Mouse (Mus musculus): Measurements from ENCODE around the gene Iqgap2. TPM values are rescaled to one million over a fixed set of nuclear protein-coding genes. Genes with fewer than 3 reads are reported as not detected.
A peak's percentile ranks its signal among the peaks of the same experiment; 100 is the strongest.

Iqgap2 gene
- polyA plus RNA-seq, 1 experiment from 2014 or later, result 16.5 TPM

- H3K9me3 ChIP-seq (ENCODE audit: control insufficient read depth, low read length), result no peaks in the 10 kb centered on the region
- no peak overlapping the region for H3K4me3 ChIP-seq (ENCODE audit: low read depth, low read length)
- H3K4me2 ChIP-seq (replicated peaks; ENCODE audit: low read depth), result no peak overlapping the region
- H3K27ac ChIP-seq (replicated peaks), result no peak overlapping the region
- no peaks in the 10 kb centered on the region for H3K4me1 ChIP-seq (replicated peaks; ENCODE audit: control insufficient read depth, insufficient read depth)
- H3K36me3 ChIP-seq (ENCODE audit: control insufficient read depth, insufficient read depth, low read length), result no peaks in the 10 kb centered on the region
- H3K27me3 ChIP-seq (ENCODE audit: control insufficient read depth, insufficient read depth, low read length), result no peaks in the 10 kb centered on the region
- H3K9ac ChIP-seq (ENCODE audit: low read length), result no peak overlapping the region
- DNase-seq (ENCODE audit: low spot score), result no peak
- WGBS, result 50% methylated on average over 4 of the region's 4 CpGs
- TF ChIP-seq CTCF (IDR thresholded peaks at IDR 0.05; ENCODE audit: low read depth) (no peak), EP300 (optimal IDR thresholded peaks at IDR 0.05) (no peak)
- no peak for ATAC-seq (ENCODE audit: low FRiP score, low TSS enrichment)
These were observed 32.5 kb downstream of the Iqgap2 start for GRCm38 (mm10) chr13:95859271-95859670.

GRCm38 (mm10) chr13:95858866-95859265 lies 32.9 kb downstream of the Iqgap2 start:
- Histone ChIP-seq H3K4me1 (replicated peaks; ENCODE audit: control insufficient read depth, insufficient read depth) (no peaks in the 10 kb centered on the region), H3K9ac (ENCODE audit: low read length) (no peak overlapping the region)
- 80% methylated on average over 9 of the region's 9 CpGs for WGBS

GRCm38 (mm10) chr13:95855537-95855936 lies 36.2 kb downstream of the Iqgap2 start:
- TF ChIP-seq CTCF (IDR thresholded peaks at IDR 0.05; ENCODE audit: low read depth) (no peak), EP300 (optimal IDR thresholded peaks at IDR 0.05) (no peak)
- DNase-seq (ENCODE audit: low spot score) (no peak), ATAC-seq (ENCODE audit: low FRiP score, low TSS enrichment) (no peak)
- Histone ChIP-seq H3K9me3 (ENCODE audit: control insufficient read depth, low read length) (no peaks in the 10 kb centered on the region), H3K27me3 (ENCODE audit: control insufficient read depth, insufficient read depth, low read length) (no peaks in the 10 kb centered on the region), H3K4me1 (replicated peaks; ENCODE audit: control insufficient read depth, insufficient read depth) (no peaks in the 10 kb centered on the region), H3K36me3 (ENCODE audit: control insufficient read depth, insufficient read depth, low read length) (no peaks in the 10 kb centered on the region), H3K4me3 (ENCODE audit: low read depth, low read length) (no peak overlapping the region), H3K4me2 (replicated peaks; ENCODE audit: low read depth) (no peak overlapping the region), H3K27ac (replicated peaks) (no peak overlapping the region), H3K9ac (ENCODE audit: low read length) (no peak overlapping the region)
- 63% methylated on average over 4 of the region's 4 CpGs for WGBS

More at GRCm38 (mm10) chr13:95858866-95859265, 32.9 kb downstream of the Iqgap2 start:
- TF ChIP-seq CTCF (IDR thresholded peaks at IDR 0.05; ENCODE audit: low read depth), result no peak
- no peak for TF ChIP-seq EP300 (optimal IDR thresholded peaks at IDR 0.05)
- H3K27me3 ChIP-seq (ENCODE audit: control insufficient read depth, insufficient read depth, low read length), result no peaks in the 10 kb centered on the region
- H3K27ac ChIP-seq (replicated peaks), result no peak overlapping the region
- ATAC-seq (ENCODE audit: low FRiP score, low TSS enrichment), result 0 out of 2 replicates have a peak, but pooled peaks have one; percentile 45
- H3K4me2 ChIP-seq (replicated peaks; ENCODE audit: low read depth), result no peak overlapping the region
- no peaks in the 10 kb centered on the region for H3K36me3 ChIP-seq (ENCODE audit: control insufficient read depth, insufficient read depth, low read length)
- no peak overlapping the region for H3K4me3 ChIP-seq (ENCODE audit: low read depth, low read length)
- DNase-seq (ENCODE audit: low spot score), result no peak
- H3K9me3 ChIP-seq (ENCODE audit: control insufficient read depth, low read length), result no peaks in the 10 kb centered on the region

- H3K4me1 ChIP-seq (replicated peaks; ENCODE audit: control insufficient read depth, insufficient read depth), result no peaks in the 10 kb centered on the region
- no peak overlapping the region for H3K9ac ChIP-seq (ENCODE audit: low read length)
- H3K4me3 ChIP-seq (ENCODE audit: low read depth, low read length), result no peak overlapping the region
- ATAC-seq (ENCODE audit: low FRiP score, low TSS enrichment) (no peak), DNase-seq (ENCODE audit: low spot score) (no peak)
- no peaks in the 10 kb centered on the region for H3K36me3 ChIP-seq (ENCODE audit: control insufficient read depth, insufficient read depth, low read length)
- TF ChIP-seq EP300 (optimal IDR thresholded peaks at IDR 0.05) (no peak), CTCF (IDR thresholded peaks at IDR 0.05; ENCODE audit: low read depth) (no peak)
- no peak overlapping the region for H3K4me2 ChIP-seq (replicated peaks; ENCODE audit: low read depth)
- 49% methylated on average over 4 of the region's 4 CpGs for WGBS
- H3K9me3 ChIP-seq (ENCODE audit: control insufficient read depth, low read length), result no peaks in the 10 kb centered on the region
- no peaks in the 10 kb centered on the region for H3K27me3 ChIP-seq (ENCODE audit: control insufficient read depth, insufficient read depth, low read length)
- no peak overlapping the region for H3K27ac ChIP-seq (replicated peaks)
These were observed 40.1 kb downstream of the Iqgap2 start for GRCm38 (mm10) chr13:95851611-95852010.

- H3K4me1 ChIP-seq (replicated peaks; ENCODE audit: control insufficient read depth, insufficient read depth), result no peaks in the 10 kb centered on the region
These were observed 41.3 kb downstream of the Iqgap2 start for GRCm38 (mm10) chr13:95850451-95850850.

GRCm38 (mm10) chr13:95849501-95850007 lies 42.2 kb downstream of the Iqgap2 start:
- WGBS, result 63% methylated on average over 7 of the region's 7 CpGs
- no peaks in the 10 kb centered on the region for H3K4me1 ChIP-seq (replicated peaks; ENCODE audit: control insufficient read depth, insufficient read depth)
- H3K27me3 ChIP-seq (ENCODE audit: control insufficient read depth, insufficient read depth, low read length), result no peaks in the 10 kb centered on the region
- no peaks in the 10 kb centered on the region for H3K9me3 ChIP-seq (ENCODE audit: control insufficient read depth, low read length)
- no peak overlapping the region for H3K4me3 ChIP-seq (ENCODE audit: low read depth, low read length)
- peak; percentile 32; the same call in 1 of the 2 replicates for ATAC-seq (ENCODE audit: low FRiP score, low TSS enrichment)
- H3K27ac ChIP-seq (replicated peaks), result no peak overlapping the region
- DNase-seq (ENCODE audit: low spot score), result no peak
- H3K36me3 ChIP-seq (ENCODE audit: control insufficient read depth, insufficient read depth, low read length), result no peaks in the 10 kb centered on the region
- no peak overlapping the region for H3K4me2 ChIP-seq (replicated peaks; ENCODE audit: low read depth)
- H3K9ac ChIP-seq (ENCODE audit: low read length), result no peak overlapping the region
- TF ChIP-seq EP300 (optimal IDR thresholded peaks at IDR 0.05), result no peak
- no peak for TF ChIP-seq CTCF (IDR thresholded peaks at IDR 0.05; ENCODE audit: low read depth)

More at GRCm38 (mm10) chr13:95850451-95850850, 41.3 kb downstream of the Iqgap2 start:
- Histone ChIP-seq H3K9ac (ENCODE audit: low read length) (no peak overlapping the region), H3K36me3 (ENCODE audit: control insufficient read depth, insufficient read depth, low read length) (no peaks in the 10 kb centered on the region), H3K27ac (replicated peaks) (no peak overlapping the region), H3K9me3 (ENCODE audit: control insufficient read depth, low read length) (no peaks in the 10 kb centered on the region), H3K4me2 (replicated peaks; ENCODE audit: low read depth) (no peak overlapping the region), H3K27me3 (ENCODE audit: control insufficient read depth, insufficient read depth, low read length) (no peaks in the 10 kb centered on the region), H3K4me3 (ENCODE audit: low read depth, low read length) (no peak overlapping the region)
- no peak for ATAC-seq (ENCODE audit: low FRiP score, low TSS enrichment)
- DNase-seq (ENCODE audit: low spot score), result no peak
- WGBS, result 53% methylated on average over 5 of the region's 5 CpGs
- TF ChIP-seq CTCF (IDR thresholded peaks at IDR 0.05; ENCODE audit: low read depth) (no peak), EP300 (optimal IDR thresholded peaks at IDR 0.05) (no peak)
